Mouse (Mus musculus) ovary, adult 18-20 months (tissue): ENCODE results near the gene Gal3st4.

Experiments used
- DNase-seq: peaks from one replicate; pipeline ENCODE4 v3.0.0; 2022; ENCODE audit warnings: low spot score, mixed read lengths

Gene Gal3st4

GRCm38 (mm10) chr5:138272409-138272923, at the start of gene Gal3st4:
TSS of gene Gal3st4 (minus strand) at chr5:138272840.
- DNase-seq: no peak

GRCm38 (mm10) chr5:138312795-138313194, 40.2 kb upstream of the Gal3st4 start:
- DNase-seq: no peak

GRCm38 (mm10) chr5:138299613-138300012, 27.0 kb upstream of the Gal3st4 start:
- DNase-seq: no peak

GRCm38 (mm10) chr5:138294158-138294557, 21.5 kb upstream of the Gal3st4 start:
- DNase-seq: no peak

GRCm38 (mm10) chr5:138291638-138292037, 19.0 kb upstream of the Gal3st4 start:
- DNase-seq: no peak

GRCm38 (mm10) chr5:138287861-138288260, 15.2 kb upstream of the Gal3st4 start:
- no peak for DNase-seq

GRCm38 (mm10) chr5:138283540-138283939, 10.9 kb upstream of the Gal3st4 start:
- no peak for DNase-seq

- no peak for DNase-seq
These were observed 9.2 kb upstream of the Gal3st4 start for GRCm38 (mm10) chr5:138281798-138282197.

GRCm38 (mm10) chr5:138280829-138281228, 8.2 kb upstream of the Gal3st4 start:
- DNase-seq: no peak

GRCm38 (mm10) chr5:138280425-138280768, 7.8 kb upstream of the Gal3st4 start:
- no peak for DNase-seq

GRCm38 (mm10) chr5:138279585-138280424, 7.2 kb upstream of the Gal3st4 start, which contains the start of the genes Gm43720, Gpc2 and Stag3:
TSS of gene Gm43720 (minus strand) at chr5:138279958.
TSS of gene Gpc2 (minus strand) at chr5:138280005.
TSS of gene Stag3 (plus strand) at chr5:138280240.
- DNase-seq: peak; percentile 83

GRCm38 (mm10) chr5:138277994-138278393, 5.4 kb upstream of the Gal3st4 start:
- DNase-seq: no peak

GRCm38 (mm10) chr5:138275216-138276050, 2.8 kb upstream of the Gal3st4 start:
- no peak for DNase-seq

GRCm38 (mm10) chr5:138274186-138274585, 1.5 kb upstream of the Gal3st4 start:
- DNase-seq: no peak

- DNase-seq: no peak
These were observed 1.4 kb downstream of the Gal3st4 start for GRCm38 (mm10) chr5:138271232-138271631.

- DNase-seq: no peak
These were observed 3.7 kb downstream of the Gal3st4 start for GRCm38 (mm10) chr5:138268980-138269379.

- no peak for DNase-seq
These were observed 5.5 kb downstream of the Gal3st4 start for GRCm38 (mm10) chr5:138267114-138267513.

GRCm38 (mm10) chr5:138265712-138266111, 6.9 kb downstream of the Gal3st4 start:
- DNase-seq: no peak

GRCm38 (mm10) chr5:138264207-138264578, 8.4 kb downstream of the Gal3st4 start:
- DNase-seq: no peak

GRCm38 (mm10) chr5:138263260-138264206, 9.1 kb downstream of the Gal3st4 start, which contains the start of gene BC037034:
TSS of gene BC037034 (minus strand) at chr5:138264033.
- DNase-seq: peak; percentile 82

GRCm38 (mm10) chr5:138262582-138263240, 9.9 kb downstream of the Gal3st4 start:
- DNase-seq: no peak
